Mouse (Mus musculus) stomach, embryonic 14.5 days (tissue): ENCODE data around the gene Xrcc6. TPM values are rescaled to one million over a fixed set of nuclear protein-coding genes. Genes with fewer than 3 reads are reported as not detected.

Source experiments
- ATAC-seq: fragments of 200-750 bp; cut with Nextera tagmentation; 2 replicates; pipeline ENCODE4 v1.8.0; 2017; ENCODE audit warnings: low read depth, moderate TSS enrichment; ENCODE audit not compliant: insufficient number of reproducible peaks, insufficient read depth, low FRiP score
- H3K27ac ChIP-seq: fragments of 300-500 bp; sonication (generic); 2 replicates; pipeline ENCODE4 v1.5.1; 2014; ENCODE audit warnings: mild to moderate bottlenecking, low read length, moderate library complexity, mixed read lengths
- H3K27me3 ChIP-seq: fragments of 300-500 bp; sonication (generic); 2 replicates; pipeline ENCODE4 v1.6.1; 2014; ENCODE audit warnings: low read length, control low read depth, mixed read lengths; ENCODE audit not compliant: control insufficient read depth, insufficient read depth
- H3K36me3 ChIP-seq: fragments of 300-500 bp; sonication (generic); 2 replicates; pipeline ENCODE4 v1.6.1; 2014; ENCODE audit warnings: mild to moderate bottlenecking, control low read depth, low read length, moderate library complexity, mixed read lengths; ENCODE audit not compliant: control insufficient read depth, insufficient read depth
- H3K4me1 ChIP-seq: fragments of 300-500 bp; sonication (generic); 2 replicates; pipeline ENCODE4 v1.6.1; 2014; ENCODE audit warnings: low read length, control low read depth, mixed read lengths; ENCODE audit not compliant: control insufficient read depth, insufficient read depth
- H3K4me2 ChIP-seq: fragments of 300-500 bp; sonication (generic); replicated peaks from 2 replicates; pipeline ENCODE4 v1.6.1; 2014; ENCODE audit warnings: low read depth, low read length, control low read depth
- H3K4me3 ChIP-seq: fragments of 300-500 bp; sonication (generic); 2 replicates; pipeline ENCODE4 v1.5.1; 2014; ENCODE audit warnings: low read depth, low read length, control low read depth
- H3K9ac ChIP-seq: fragments of 300-500 bp; sonication (generic); replicated peaks from 2 replicates; pipeline ENCODE4 v1.6.1; 2014; ENCODE audit warnings: low read depth, mild to moderate bottlenecking, control low read depth, low read length, moderate library complexity, mixed read lengths
- H3K9me3 ChIP-seq: fragments of 300-500 bp; sonication (generic); 2 replicates; pipeline ENCODE4 v1.6.1; 2016; ENCODE audit warnings: low read depth, low read length, control low read depth; ENCODE audit not compliant: control insufficient read depth
- WGBS: fragments of 180-500 bp; shearing (Covaris S2); extraction: QIAGEN DNeasy Blood & Tissue Kit; methylation state at CpG from one replicate; pipeline ENCODE4 v1.1.7; 2014; 5-methylcytosine and 5-hydroxymethylcytosine counted together
- polyA plus RNA-seq: library from polyadenylated mRNA; unstranded; fragments of >200 nt; fragmentation: Nextera tagmentation; extraction: Ambion mirVana; gene quantifications from 2 replicates; pipeline ENCODE4 v1.2.1, GENCODE M21; 2014

Xrcc6 gene
- polyA plus RNA-seq, 1 experiment from 2014 or later, result 90.0 TPM

- no peak for ATAC-seq
- 70% methylated on average over 11 of the region's 11 CpGs for WGBS
- H3K27ac ChIP-seq, result no peak overlapping the region
Observed at GRCm38 (mm10) chr15:81949476-81950131, 38.0 kb upstream of the Xrcc6 start.

GRCm38 (mm10) chr15:81950716-81951115 is 36.9 kb upstream of the Xrcc6 start:
- H3K27me3 ChIP-seq, result no peaks in the 10 kb centered on the region
- H3K4me2 ChIP-seq, result no peak overlapping the region
- H3K9me3 ChIP-seq, result no peaks in the 10 kb centered on the region
- no peak for ATAC-seq
- H3K9ac ChIP-seq, result no peak overlapping the region
- peaks cover 14% of the 10 kb centered on the region for H3K36me3 ChIP-seq
- H3K4me3 ChIP-seq, result no peak overlapping the region
- 65% methylated on average over 5 of the region's 5 CpGs for WGBS
- no peaks in the 10 kb centered on the region for H3K4me1 ChIP-seq
- H3K27ac ChIP-seq, result no peak overlapping the region

More at GRCm38 (mm10) chr15:81949476-81950131, 38.0 kb upstream of the Xrcc6 start:
- no peaks in the 10 kb centered on the region for H3K27me3 ChIP-seq
- no peak overlapping the region for H3K4me3 ChIP-seq
- H3K4me1 ChIP-seq, result no peaks in the 10 kb centered on the region
- no peak overlapping the region for H3K4me2 ChIP-seq
- H3K36me3 ChIP-seq, result peaks cover 8% of the 10 kb centered on the region
- H3K9ac ChIP-seq, result no peak overlapping the region
- no peaks in the 10 kb centered on the region for H3K9me3 ChIP-seq

- 80% methylated on average over 9 of the region's 9 CpGs for WGBS
- H3K9ac ChIP-seq, result no peak overlapping the region
- no peak overlapping the region for H3K4me3 ChIP-seq
- ATAC-seq, result no peak
- no peaks in the 10 kb centered on the region for H3K27me3 ChIP-seq
- no peaks in the 10 kb centered on the region for H3K9me3 ChIP-seq
- H3K4me2 ChIP-seq, result no peak overlapping the region
- peaks cover 14% of the 10 kb centered on the region for H3K36me3 ChIP-seq
- H3K4me1 ChIP-seq, result no peaks in the 10 kb centered on the region
- no peak overlapping the region for H3K27ac ChIP-seq
Observed at GRCm38 (mm10) chr15:81951159-81951558, 36.5 kb upstream of the Xrcc6 start.

GRCm38 (mm10) chr15:81952310-81952709 is 35.3 kb upstream of the Xrcc6 start:
- 82% methylated on average over 4 of the region's 4 CpGs for WGBS
- no peaks in the 10 kb centered on the region for H3K4me1 ChIP-seq

GRCm38 (mm10) chr15:81954151-81954583 is 33.5 kb upstream of the Xrcc6 start:
- H3K4me2 ChIP-seq, result no peak overlapping the region
- peaks cover 14% of the 10 kb centered on the region for H3K36me3 ChIP-seq
- no peak for ATAC-seq
- H3K4me3 ChIP-seq, result no peak overlapping the region
- H3K9me3 ChIP-seq, result no peaks in the 10 kb centered on the region
- no peak overlapping the region for H3K27ac ChIP-seq
- no peaks in the 10 kb centered on the region for H3K27me3 ChIP-seq
- no peaks in the 10 kb centered on the region for H3K4me1 ChIP-seq
- no peak overlapping the region for H3K9ac ChIP-seq
- WGBS, result 96% methylated on average over 9 of the region's 9 CpGs

More at GRCm38 (mm10) chr15:81952310-81952709, 35.3 kb upstream of the Xrcc6 start:
- Histone ChIP-seq H3K4me2 (no peak overlapping the region), H3K9me3 (no peaks in the 10 kb centered on the region), H3K36me3 (peaks cover 14% of the 10 kb centered on the region), H3K4me3 (no peak overlapping the region), H3K27me3 (no peaks in the 10 kb centered on the region), H3K9ac (no peak overlapping the region), H3K27ac (no peak overlapping the region)
- no peak for ATAC-seq

- Histone ChIP-seq H3K9me3 (no peaks in the 10 kb centered on the region), H3K27me3 (no peaks in the 10 kb centered on the region), H3K4me2 (no peak overlapping the region), H3K4me3 (no peak overlapping the region), H3K27ac (no peak overlapping the region), H3K4me1 (no peaks in the 10 kb centered on the region), H3K36me3 (peaks cover 14% of the 10 kb centered on the region), H3K9ac (no peak overlapping the region)
- 93% methylated on average over 6 of the region's 6 CpGs for WGBS
- no peak for ATAC-seq
Observed at GRCm38 (mm10) chr15:81954716-81955115, 32.9 kb upstream of the Xrcc6 start.

GRCm38 (mm10) chr15:81955414-81955813 is 32.2 kb upstream of the Xrcc6 start:
- no peak overlapping the region for H3K4me3 ChIP-seq
- no peaks in the 10 kb centered on the region for H3K9me3 ChIP-seq
- peaks cover 14% of the 10 kb centered on the region for H3K36me3 ChIP-seq
- WGBS, result 94% methylated on average over 15 of the region's 15 CpGs
- no peak overlapping the region for H3K27ac ChIP-seq
- ATAC-seq, result no peak
- no peak overlapping the region for H3K4me2 ChIP-seq
- H3K4me1 ChIP-seq, result no peaks in the 10 kb centered on the region
- no peaks in the 10 kb centered on the region for H3K27me3 ChIP-seq
- no peak overlapping the region for H3K9ac ChIP-seq

- Histone ChIP-seq H3K27me3 (no peaks in the 10 kb centered on the region), H3K9me3 (no peaks in the 10 kb centered on the region), H3K27ac (no peak overlapping the region), H3K4me1 (no peaks in the 10 kb centered on the region), H3K4me3 (no peak overlapping the region), H3K36me3 (peaks cover 10% of the 10 kb centered on the region), H3K9ac (no peak overlapping the region), H3K4me2 (no peak overlapping the region)
- ATAC-seq, result no peak
- WGBS, result 60% methylated on average over 8 of the region's 8 CpGs
Observed at GRCm38 (mm10) chr15:81956457-81956856, 31.2 kb upstream of the Xrcc6 start.

- Histone ChIP-seq H3K9me3 (no peaks in the 10 kb centered on the region), H3K4me3 (no peak overlapping the region), H3K4me2 (no peak overlapping the region), H3K4me1 (no peaks in the 10 kb centered on the region), H3K27me3 (no peaks in the 10 kb centered on the region), H3K36me3 (peaks cover 6% of the 10 kb centered on the region), H3K9ac (no peak overlapping the region), H3K27ac (no peak overlapping the region)
- ATAC-seq, result no peak
- WGBS, result 79% methylated on average over 11 of the region's 11 CpGs
Observed at GRCm38 (mm10) chr15:81957598-81957997, 30.0 kb upstream of the Xrcc6 start.
